Mouse (Mus musculus): Measurements from ENCODE around the gene Cacna1c.

Gene Cacna1c

DNA sequence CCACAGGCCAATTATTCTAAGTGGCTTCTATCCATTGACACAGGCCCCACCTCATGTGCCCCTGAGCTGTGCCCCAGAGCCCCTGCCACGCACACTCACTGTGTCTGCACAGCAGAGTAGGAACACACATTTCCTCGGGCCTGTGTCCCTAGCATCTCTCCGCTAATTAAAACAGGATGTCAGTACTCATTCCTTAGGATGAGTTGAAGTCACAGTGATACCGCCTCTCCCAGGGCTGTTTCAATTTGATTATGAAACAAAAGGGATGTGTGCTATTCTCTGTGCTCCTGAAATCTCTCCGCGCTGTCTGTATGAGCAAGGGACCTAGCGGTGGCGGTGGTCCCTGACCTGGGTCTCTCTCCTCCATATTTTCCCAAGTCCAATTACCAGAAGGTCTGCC lies 296.5 kb downstream of the Cacna1c start:
- DNase-seq: no peak

DNA sequence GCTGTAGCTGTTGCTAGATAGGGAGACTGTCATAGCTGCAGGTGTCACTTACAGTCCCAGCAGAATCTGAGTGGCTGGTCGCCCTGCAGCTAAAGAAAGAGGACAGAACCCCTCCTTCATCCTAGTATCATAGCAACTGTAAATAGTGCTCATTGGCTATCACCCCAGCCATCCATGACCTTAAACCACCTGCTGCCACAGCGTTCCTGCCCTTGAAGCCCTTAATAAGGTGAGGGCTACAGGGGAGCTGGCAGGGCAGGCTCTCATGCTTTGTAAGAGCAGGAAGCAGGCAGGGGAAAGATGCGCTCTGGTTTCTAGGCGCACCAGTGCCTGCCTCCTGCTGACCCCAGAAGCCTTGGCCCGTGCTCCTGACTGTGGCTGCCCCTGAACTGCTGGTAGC lies 299.1 kb downstream of the Cacna1c start:
- peak; percentile 30 to 34 for DNase-seq

DNA sequence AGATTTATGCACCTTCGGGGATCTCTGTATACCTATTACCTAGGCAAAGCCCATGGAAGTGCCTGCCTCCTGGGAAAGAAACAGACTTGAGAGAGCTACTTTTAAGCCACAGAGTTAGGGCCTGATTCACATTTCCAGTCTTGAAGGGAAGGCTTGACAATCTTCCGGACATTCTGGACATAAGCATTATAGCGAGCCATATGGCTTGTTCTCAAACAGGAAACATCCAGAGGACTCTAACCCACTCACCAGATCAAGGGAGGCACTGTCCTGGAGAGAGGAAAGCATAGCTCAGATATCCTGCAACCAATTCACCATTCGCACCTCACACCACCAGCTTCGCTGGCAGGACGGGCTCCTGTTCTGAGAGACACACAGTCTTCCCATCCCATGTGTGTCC lies 302.2 kb downstream of the Cacna1c start:
- no peak for DNase-seq

DNA sequence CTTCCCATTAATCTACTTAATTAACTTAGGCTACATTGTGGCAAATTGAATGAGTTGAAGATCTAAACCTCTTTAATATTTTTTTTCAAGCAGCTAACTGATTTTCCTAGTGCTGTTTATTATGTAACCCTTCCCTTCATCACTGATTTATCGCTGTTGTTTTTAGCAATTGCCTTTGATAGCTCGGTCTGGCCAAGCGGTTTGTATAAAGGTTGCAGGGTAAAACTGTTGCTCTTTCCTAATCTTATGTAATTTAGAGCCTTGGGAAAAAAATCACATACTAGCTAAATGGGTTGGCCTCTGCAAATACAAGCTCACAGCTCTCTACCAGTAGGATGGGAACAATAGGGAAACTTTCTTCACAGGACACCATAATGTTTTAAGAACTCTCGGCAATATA lies 306.8 kb downstream of the Cacna1c start:
- no peak for DNase-seq

DNA sequence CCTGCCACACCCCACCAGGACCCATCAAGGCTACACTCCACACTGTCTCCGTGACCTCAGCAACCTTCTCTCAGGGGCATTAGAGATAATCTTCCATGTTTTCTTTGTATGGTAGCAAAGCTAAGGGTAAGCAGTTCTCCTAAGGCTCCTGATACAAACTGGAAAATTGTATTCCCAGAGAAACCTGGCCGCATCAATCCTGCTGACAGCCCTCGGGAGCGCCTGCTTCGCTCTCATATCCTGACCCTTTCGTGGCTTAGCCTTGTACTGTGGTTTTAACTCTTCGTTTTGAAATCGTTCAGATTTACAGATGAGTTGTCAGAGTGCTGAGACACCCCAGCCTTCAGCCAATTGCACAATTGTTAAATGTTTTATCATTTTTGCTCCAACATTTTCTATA lies 309.2 kb downstream of the Cacna1c start:
- DNase-seq: no peak

DNA sequence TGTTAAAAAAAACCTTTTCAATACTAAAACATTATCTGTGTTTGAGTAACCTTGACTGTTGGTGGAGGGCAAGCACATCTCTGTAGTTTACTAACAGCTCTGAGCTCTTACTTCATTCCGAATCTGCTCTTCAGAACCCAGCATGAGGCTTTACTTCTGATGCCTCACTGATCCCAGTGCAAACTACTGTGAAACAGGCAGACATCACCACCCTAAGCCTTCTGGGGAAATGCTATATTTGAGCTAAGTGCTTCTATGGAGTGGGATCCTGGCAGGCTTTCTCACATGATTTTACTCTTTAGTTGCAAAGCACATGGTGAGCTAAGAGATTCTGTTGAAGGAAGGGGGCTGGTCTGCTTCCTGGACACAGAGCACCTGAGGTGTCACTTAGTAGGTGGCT lies 311.3 kb downstream of the Cacna1c start:
- DNase-seq: no peak

DNA sequence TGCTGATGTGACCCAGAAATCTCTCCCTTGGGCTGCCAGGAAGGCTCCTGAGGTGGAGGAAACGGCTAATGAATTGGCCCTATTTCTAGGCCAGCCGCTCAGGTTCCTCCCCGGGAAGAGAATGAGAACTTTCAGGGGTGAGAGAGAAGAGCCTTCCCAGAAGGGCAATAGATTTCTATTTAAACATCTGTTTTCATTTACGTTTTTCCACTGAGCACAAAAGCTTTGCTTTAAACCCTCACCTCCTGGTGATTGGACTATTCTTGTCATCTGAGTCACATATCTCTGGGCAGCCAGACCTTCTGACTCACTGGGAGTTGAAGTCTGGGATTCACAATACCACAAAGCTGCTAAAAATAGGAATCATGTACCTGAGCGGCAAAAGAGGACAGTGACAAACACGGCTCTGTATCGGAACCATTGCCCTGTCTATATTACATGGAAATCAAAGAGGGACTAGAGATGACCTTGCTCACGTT lies 312.1 kb downstream of the Cacna1c start:
- no peak for DNase-seq

DNA sequence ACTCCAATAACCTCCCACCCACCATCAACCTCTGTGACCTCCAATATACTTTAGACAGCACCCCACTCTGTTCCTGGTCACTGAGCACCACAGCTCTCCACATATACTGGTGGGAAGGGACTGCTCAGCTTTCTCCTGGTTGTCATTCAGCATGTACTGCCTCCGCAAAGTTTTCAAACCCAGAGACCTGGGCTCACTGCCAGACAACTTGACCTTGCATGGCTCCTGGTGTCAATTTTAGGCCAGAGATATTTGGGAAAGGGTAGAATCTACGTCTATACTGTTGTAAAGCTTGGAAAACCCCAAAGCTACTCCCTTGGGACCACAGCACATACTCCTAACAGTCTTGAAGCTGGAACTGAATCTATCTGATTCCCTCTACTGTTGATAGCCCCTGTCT lies 320.0 kb downstream of the Cacna1c start:
- DNase-seq: no peak

DNA sequence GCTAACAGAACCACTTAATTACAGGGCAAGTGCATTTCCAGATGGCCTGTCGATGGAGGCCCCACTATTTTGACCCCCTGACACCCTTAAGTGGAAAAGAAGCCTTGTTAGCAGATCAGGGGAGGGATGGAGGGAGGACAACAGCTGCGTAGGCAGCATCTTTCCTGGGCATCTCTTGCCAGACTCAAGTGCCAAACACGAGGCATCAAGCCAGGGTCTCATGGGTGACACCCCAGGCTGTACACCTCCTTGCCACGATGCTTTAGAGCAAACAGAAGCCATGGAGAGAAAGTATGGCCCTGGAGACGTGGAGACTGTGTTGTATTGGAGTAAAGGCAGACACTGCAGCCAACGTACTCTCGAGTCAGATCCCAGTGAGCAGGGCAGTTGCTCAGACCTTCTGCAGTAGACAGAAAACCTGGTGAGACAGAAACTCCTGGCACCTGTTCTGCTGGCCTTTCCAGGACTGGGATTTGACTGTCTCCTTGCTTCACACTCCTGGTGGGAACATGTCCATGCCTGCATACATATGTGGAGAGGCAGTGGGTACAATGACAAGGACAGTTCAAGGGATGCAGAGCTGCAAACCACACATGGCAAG lies 325.9 kb downstream of the Cacna1c start:
- DNase-seq: peak; percentile 80

DNA sequence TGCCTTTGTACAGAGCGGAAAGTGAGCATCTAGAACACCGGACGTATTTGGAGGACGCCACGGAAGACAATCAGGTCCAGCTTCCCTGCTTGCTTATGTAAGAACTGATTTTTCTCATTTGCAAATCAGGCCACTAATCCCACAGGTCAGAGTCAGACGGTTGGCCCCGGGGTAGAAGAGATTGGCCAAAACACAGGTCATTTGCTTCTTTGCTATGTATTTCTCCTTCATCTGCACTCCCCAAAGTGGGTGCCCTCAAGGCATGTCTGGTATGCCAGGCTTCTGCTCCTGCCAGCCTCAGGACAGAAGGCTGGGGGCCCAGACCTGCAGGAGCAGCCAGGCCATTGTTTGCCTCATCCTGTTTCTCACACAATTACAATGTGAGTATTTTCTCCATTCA lies 328.8 kb downstream of the Cacna1c start:
- DNase-seq: peak; percentile 54 to 67

DNA sequence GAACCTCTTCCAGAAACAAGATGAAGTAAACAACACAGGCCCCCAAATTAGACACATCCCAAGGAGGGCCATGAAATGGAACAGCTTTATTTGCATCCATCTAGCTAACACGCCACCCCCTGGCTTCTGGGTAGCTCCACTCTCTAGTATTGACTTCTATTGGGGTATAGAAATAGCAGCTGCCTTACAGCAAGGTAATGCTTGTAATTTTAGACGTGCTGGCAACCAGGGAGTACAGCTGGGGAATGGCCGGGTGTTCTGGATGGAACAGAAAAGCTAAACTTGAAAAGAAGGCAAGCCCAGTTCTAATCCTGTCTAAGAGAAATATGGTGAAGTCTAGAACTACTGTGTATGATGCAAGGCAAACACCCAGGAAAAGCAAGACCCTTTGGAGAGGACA lies 329.3 kb downstream of the Cacna1c start:
- no peak for DNase-seq

DNA sequence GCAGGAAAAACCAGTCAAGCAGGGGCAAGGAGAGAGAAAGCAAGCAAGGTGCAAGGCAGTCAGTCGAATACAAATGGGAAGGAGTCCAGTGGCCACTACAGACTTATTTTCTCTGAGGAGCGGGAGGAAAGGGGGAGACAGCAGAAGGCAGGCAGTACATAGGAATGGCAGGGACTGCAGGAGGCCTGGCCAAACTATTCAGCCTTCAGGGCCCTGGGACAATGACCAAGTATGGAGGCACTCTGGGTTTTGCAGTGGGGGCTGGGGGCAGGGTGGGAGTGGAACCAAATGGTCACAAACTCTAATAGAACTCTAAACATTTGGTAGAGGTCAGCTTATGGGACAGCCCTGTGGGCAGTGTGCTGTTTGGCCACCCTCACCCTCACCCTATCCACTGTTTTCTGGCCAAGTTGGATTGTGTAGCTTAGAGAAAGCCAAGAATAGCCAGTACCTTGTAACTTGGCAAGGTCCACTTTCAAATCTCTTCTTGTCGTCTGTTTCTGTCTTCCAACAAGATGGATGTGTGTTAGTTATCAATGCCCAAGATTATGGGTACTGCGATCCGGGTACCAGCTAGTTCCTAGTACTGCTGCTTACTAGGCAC lies 330.3 kb downstream of the Cacna1c start:
- peak; percentile 53 to 72 for DNase-seq

DNA sequence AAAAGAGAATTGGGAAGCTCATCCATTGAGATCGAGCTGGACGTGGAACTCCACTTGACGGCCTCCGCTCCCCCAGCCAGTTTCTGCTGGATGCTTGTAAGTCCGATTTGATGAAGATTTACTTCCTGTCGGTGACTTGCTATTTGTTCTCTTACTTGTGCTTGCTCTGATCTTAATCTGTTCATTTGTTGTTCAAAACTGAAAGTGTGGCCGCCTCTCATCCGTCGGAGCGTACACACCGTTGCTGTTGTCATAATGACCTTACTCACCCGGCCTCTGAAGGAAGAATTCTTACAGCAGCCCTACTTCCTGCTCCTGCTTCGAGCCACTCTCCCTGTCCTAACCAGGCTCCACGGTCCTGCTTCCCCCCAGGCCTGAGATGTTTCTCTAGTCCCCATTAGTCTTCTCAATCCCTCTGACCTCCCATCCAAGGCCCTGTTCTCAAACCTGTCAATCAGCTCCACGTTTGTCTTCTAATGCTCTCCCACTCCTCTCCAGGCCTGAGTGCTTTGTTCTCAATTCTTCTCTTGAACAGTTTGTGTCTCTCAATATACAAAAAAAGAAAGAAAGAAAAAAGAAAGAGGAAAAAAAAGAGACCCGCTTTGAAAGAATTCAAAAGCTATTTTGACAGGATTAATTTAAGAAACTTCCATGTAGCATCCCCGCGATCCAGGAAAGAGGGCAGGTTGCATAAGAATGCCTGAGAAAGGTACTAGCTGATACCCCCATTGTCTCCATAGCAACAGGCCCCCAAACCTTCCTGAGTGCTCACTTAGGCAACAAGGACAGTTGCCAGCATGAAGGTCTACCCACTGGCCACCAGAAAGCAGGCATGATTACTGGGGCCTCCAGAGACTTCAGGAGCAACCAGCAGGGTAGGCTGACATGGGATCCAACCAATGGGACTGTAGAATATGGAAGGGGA lies 331.3 kb downstream of the Cacna1c start:
- peak in 1 of 2 experiments; percentile 45 for DNase-seq

DNA sequence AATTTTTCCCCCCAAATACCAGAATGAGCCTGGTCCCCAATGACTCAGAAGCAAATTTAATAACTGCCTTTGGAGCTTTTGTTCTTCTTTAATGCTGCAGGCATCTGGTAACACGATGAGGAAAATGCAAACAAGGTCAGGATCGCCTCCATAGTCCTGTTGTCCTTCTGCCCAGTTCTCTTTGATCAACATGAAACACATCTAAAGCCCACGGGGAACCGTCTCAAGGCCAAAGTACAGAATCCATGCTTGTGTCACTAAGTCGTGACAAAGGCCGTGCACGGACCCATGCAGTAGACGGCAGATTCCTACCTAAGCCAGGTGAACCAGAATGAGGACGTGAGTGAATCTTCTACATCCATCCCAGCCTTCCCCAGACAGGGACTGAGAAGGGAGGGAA lies 333.5 kb downstream of the Cacna1c start:
- no peak for DNase-seq

DNA sequence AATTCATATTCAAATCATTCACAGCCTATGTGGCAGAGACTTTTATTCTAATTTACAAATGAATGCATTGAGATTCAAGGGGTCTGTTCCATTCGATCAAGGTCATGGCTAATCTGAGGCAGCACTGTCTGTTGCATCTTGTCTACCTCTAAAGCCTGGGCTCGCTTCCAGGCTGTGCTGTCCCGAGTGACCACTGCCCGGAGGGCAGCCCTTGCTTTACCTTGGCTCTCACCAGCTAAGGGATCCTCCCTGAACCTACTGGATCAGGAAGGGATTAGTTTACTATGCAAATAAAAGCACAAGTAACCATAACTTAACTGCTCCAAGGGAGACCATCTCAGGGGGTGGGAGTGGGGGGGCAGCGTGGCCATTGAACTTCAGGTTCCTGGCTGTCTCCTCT lies 334.1 kb downstream of the Cacna1c start:
- DNase-seq: no peak

DNA sequence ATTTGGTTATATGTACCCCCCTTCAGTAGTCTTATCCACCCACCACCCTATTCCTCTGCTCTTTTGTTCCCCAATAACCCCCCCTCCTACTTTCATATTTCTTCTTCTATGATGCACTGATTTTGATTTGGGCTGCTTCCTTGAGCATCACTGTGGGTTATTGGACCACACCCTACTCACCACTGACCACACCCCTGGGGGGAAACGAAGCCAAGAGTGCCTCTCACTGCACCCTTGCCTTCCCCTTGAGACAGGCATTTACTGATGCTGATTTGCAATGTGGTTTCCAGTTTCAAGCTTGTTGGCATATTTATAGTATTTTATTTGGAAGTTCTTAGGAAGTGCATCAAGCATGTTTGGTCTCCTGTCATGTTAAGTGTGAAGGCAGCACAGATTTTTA lies 337.8 kb downstream of the Cacna1c start:
- no peak for DNase-seq

DNA sequence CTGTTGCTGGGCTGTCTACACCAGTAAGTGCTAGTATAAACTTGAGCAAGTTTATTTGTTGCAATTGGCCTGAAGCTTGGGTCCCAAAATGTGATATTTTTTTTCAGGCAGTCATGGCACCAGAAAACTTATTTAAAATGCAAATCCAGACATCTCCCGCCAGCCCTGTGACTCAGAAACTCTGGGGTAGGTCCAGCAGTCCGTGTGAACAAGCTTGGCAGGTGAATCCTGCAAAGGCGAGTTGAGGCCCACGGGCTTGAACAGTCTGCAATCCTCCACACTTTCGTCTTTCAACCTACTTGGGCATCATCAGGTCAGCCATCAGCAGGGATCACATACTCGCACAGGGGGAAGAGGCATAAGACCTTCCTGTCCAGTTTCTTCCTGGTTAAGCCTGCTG lies 344.1 kb downstream of the Cacna1c start:
- DNase-seq: no peak

DNA sequence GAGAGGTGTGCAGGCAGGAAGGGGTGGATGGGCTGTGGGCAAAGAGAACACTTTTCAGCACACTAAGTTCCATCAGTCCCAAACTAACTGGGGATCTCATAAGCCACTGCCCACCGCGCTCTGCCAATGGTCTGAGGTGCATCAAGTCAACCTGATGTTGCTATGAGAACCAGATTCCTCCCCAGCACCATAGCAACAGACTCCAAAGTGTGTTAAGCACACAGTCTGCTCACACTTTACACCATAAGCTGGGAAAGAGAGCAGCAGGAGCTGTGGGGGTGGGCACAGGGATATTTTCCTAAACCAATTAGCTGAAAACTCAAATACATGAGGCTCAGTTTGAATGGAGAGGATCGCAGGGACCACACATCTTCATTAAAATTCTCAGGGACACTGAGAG lies 345.1 kb downstream of the Cacna1c start:
- DNase-seq: no peak

DNA sequence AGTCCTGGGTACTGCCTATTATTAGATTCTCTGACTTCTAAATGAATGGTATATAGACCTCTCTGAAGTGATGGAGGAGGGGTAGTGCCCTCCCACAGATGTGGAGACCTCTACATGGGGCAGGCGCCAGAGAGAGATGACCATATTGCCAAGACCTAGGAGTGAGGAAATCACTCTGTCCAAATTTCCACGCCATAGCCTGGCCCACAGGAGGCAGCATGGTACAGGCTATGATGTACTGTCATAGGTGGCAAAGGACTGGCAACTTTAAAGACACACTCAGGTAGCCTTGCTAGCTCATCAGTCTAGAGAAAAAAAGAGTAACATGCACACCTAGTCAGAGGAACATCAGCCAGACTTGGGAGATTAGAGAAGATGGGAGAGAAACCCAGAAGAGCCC lies 347.6 kb downstream of the Cacna1c start:
- DNase-seq: peak in 1 of 2 experiments; percentile 57

DNA sequence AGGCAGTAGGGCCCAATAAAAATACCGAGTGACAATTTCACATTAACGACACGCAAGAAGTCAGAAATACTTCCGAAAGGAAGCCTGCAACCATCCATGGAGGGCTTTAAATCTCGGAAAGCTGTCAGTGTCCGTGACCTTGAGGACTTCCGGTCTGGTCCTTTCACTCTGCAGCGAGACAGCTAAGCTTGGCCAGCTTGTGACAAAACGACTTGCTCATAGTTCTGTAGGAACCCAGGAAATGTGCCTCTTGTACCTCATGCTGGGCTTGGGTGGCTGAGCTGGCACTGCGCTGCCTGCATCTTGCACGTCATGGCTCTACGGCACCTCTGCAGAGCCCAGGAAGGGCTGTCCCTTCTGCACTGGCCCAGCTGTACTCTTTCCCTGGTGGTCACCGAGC lies 348.5 kb downstream of the Cacna1c start:
- DNase-seq: no peak

DNA sequence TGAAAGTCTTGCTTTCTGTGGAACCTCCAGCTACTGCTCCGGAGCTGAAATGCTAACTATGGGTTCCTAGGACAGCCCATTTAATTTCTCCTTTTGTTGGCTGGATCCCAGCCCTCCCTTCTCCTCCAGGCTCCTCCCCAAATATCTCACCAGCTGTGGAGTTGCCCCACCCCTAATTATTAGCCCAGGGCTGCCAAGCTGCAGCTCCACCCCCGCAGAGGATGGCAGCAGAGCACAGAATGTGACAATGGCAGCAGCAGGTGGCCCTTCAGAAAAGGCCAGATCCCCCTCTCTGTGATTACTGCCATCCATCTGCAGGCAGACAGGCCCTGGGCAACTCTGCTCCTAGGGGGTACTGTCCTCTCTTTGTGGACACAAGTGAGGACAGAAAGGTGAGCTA lies 350.4 kb downstream of the Cacna1c start:
- peak; percentile 63 to 77 for DNase-seq

DNA sequence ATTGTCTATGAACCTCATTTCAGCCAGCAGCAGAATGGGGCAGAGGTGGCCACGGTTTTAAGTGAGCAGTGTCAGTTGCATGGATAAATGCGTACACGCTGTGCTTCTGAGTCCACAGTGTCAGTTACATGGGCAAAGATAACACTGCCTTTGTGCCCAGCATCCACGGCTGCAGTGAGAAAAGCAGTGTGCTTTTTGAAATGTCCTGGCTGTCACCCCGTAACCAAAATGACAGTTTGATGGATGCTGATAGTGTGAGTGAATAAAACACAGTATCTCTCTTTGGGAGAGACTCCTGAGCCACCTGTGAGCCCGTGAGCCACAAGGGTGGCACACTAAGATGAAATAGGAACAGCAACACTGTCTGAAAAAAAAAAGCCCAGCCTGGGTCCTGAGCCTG lies 351.0 kb downstream of the Cacna1c start:
- no peak for DNase-seq

DNA sequence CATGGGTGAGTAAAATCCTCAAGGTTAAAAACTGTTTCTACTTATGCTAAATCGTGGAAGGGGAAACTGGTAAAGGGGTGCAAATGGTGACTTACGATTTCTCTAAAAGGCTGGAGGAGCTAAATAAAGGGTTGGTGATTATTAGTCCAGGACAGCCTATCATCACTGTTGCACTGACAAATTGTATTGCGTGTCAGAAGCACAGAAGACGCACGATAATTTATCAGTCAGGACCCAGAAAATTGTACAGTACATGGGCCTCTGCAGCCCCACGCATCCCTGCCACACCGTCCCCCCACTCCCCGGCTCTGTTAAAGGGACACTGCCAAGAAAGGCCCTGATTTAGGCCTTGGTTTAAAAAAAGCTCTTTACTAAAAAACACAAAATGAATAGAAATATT lies 352.7 kb downstream of the Cacna1c start:
- DNase-seq: no peak

DNA sequence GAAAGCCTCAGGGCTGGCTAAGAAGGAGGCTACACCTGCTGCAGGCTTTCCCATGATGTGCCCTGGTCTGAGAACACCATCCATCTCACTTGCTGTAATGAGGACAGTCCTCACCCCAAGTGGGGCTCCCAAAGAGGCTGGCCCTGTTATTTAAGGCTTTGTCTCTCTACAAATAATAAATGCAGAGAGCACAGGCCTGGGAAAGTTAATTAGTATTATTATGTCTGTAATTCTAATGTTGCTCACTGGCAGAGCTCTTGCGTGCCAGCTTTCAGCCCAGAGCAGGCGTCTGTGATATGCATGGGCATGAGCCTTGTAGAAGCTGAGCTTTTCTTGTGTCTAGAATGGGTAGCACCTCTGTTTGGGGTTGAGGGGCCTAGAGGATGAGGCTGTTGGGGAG lies 354.3 kb downstream of the Cacna1c start:
- no peak for DNase-seq
